Mouse (Mus musculus): ENCODE data around the gene Klhl5. TPM values are rescaled to one million over a fixed set of nuclear protein-coding genes. Genes with fewer than 3 reads are reported as not detected.
"Not testable (repeated sequence)": the region's sequence is repeated elsewhere in the genome, so short reads cannot be mapped to it uniquely, and the experiment has no call there.

The Klhl5 gene
- total RNA-seq, 2 experiments from 2014 or later: 6.4 to 22.2 TPM

DNA sequence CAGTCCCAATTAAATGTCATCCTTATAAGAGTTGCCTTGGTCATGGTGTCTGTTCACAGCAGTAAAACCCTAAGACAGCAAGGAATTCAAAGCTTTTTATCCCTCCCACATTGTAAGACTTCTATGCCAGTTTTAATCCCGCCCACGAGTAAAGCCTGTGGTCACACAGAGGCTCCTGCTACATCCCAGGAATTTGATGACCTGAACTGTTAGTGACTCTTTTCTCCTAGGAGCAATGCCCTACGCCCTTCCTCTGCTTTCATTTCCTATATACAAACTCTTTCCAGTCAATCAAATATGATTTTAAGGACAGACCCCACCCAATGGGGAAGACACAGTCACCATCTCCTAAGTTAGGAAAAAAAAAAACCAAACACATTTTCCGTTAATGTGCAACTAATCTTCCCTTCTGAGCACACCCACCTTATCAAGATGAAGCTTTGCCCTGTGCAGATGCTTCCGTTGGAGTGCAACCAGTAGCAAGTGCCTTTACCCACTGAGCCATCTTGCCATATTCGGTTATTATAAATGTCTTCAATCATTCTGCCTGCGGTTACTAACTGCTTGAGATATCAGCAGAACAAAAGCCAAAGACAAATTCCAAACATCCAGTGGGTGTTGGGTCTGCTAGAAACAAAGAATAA is 12.3 kb upstream of the Klhl5 start:
- ATAC-seq (replicated peaks; ENCODE audit: low FRiP score, poor library complexity, severe bottlenecking): no peak

DNA sequence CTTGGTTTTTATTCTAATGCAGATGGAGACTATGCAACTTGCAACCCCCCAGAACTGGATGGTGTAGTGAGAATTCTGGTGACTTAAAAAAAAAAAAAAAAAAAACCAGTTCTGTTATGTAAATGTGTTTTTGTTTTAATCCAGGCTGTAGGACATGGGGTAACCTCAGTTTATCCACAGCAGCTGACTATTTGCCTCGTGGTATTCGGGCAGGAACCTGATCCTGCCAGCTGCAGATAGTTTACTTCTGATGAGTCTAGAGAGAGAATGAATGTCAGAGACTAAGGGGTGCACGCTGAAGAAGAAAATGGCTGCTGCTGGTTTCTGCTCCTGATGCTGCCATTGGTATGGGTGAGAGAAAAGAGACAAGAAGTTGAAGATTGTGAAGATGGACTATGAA is 11.3 kb upstream of the Klhl5 start:
- ATAC-seq (replicated peaks; ENCODE audit: low FRiP score, poor library complexity, severe bottlenecking): no peak

DNA sequence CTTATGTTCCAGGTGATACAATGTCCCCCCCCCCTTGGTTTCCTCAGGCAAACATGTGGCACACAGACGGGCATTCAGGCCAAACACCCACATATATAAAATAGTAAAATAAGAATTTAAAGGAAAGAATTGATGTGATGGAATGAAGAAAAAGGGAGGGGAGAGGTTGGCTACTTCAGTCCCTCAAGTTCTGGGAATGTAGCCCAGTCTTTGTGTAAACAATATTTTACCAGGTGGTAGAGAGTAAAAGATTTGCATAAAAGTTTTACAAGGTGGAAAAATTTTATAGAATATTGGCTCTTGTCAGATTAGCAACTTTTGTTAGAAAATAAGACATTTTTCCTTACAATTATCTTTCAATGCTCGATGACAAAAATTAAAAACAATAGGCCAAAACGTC is 10.5 kb upstream of the Klhl5 start:
- no peak for ATAC-seq (replicated peaks; ENCODE audit: low FRiP score, poor library complexity, severe bottlenecking)

DNA sequence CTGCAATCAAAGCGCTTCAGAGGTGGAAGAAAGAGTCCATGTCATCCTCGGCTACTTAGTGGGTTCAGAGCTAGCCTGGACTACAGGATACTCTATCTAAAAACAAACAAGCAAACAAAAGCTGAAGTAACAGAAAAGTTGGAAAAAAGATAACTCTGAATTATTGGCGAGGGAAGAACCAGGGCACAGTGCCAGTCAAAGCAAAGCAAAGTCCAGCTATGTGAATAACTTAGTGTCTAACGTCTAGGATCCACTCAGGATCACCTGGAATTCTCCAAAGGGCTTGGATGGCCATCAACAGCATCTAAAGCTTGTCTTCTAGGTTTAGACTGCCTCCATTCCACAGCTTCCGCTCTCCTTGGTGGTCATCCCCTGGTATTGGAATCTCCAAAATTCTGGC is 9.9 kb upstream of the Klhl5 start:
- ATAC-seq (replicated peaks; ENCODE audit: low FRiP score, poor library complexity, severe bottlenecking): no peak

DNA sequence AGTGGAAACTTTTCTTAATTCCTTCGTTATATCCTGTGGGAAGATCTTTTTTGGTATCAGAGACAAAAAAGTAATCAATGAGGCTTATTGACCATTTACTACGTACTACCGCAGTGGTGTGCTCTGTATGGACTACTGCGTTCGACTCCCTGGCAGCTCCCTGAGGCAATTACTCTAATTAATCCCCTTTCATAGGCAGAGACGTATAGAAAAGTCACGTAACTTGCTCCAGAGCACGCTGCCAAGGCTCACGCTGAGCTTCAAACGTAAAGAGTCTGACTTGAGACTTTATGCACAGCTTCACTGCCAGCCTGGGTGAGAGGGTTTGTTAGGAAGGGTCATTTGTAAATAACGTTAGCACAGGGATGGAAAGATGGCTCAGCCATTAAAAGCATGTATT is 7.3 kb upstream of the Klhl5 start:
- ATAC-seq (replicated peaks; ENCODE audit: low FRiP score, poor library complexity, severe bottlenecking): no peak

DNA sequence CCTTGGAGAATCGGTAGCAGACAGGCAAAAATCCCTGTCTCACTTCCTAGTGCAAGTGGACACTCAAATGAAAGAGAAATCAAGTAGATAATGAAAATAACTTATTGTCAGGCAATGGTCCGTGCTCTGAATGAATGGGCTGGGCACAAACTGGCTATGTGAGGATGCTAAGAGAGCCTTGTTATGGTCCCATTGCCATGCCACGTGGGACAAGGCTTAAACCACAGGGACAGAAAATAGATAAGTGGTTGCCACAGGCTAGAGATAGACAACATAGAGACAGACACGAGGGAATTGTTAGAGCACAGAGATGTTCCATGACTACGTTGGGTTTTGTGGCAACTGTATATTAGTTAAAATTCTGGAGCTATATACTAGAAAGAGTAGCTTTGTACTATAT is 6.1 kb upstream of the Klhl5 start:
- no peak for ATAC-seq (replicated peaks; ENCODE audit: low FRiP score, poor library complexity, severe bottlenecking)

DNA sequence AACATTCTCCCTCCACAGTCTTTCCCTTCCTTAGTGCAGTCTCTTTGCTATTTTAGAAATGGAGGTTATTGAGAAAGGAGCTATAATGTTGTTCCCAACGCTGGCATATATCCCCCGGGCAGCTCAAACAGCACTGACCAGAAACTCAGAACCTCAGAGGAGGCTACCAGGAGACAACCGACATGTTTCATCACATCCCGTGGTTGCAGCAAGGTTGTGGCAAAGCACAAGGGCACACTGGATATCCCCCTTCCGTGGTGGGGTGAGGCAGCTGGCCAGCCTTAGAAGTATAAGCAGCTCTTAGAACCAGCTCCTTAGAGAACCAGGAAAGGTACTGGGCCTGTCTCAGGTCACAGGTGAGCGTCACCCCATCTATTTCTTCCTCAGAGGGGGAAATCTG is 5.7 kb upstream of the Klhl5 start:
- no peak for ATAC-seq (replicated peaks; ENCODE audit: low FRiP score, poor library complexity, severe bottlenecking)

DNA sequence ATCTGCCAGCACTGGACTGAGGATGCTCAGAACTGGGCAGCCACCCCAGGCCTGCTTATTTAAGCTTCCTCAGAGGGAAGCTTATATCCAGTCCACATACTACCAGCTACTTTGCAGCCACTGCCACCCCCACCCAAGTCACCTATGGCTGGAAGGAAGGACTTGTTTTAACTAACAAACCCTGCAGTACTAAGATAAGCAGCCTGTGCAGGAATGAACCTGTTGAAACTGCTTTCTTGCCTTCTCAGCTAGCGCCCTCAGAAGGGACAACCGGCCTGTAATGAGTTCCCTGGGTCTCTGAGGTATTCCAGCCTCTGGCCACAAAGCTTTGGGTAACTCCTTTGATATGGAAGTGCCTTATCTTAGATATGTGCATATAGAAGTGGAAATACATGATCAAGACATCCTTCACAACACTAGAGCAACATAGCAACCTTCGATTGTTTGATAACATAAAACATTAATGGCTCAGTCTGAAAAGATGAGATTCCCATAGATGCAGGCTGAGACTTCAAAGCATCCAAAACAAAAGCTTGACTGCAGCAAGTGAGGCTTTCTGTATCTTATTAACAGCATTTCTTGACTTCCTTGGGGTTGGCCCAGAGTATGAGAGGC is 5.2 kb upstream of the Klhl5 start:
- no peak for ATAC-seq (replicated peaks; ENCODE audit: low FRiP score, poor library complexity, severe bottlenecking)

DNA sequence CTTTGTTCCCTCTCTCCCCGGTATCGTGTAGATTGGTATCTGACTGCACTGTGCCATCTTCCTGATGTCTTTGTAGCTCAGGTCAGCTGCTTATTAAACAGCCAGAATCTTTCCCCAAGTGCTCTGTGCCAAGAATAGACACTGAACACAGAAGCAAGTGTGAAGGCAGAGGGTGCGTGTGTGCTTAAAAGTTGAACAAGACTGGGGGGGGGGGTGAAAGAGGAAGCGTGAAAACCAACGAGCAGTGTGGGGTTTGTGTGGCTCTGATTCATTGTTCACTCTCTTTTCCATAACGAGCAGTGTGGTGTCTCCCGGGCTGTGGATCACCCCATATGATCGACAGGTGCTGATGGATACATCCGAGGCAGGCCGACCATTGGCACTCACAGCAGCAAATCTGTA is 4.7 kb upstream of the Klhl5 start:
- ATAC-seq (replicated peaks; ENCODE audit: low FRiP score, poor library complexity, severe bottlenecking): no peak

DNA sequence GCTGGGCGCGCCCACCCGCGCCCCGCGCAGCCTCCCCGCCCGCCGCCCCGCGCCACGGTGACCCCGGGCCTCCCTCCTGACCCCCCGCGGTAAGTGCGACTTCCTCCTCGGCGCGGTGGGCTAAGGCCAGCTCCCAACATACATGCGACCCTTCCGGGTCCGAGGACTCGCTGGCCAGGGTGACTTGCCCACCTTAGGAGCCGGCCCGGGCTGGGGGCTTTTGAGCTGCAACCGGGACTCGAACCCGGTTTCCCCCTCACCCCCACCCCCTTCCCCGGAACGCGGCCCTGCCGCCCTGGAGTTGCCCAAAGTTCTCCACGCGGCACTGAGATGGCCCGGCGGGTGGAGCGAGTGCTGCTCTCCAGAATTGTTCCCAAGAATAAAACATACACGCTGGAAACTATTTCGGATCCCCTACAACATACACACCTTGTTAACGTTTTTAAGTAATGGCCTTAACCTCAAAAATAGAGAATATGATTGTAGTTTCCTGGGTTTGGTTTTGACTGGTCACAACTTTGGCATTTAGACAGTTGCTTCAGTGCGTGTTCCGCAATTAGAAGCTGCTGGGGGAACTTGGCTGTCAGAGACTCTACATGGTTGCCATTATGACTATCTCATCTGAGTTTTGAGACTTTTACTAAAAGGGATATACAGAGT is 564 bp downstream of the Klhl5 start:
- ATAC-seq (replicated peaks; ENCODE audit: low FRiP score, poor library complexity, severe bottlenecking): no peak

DNA sequence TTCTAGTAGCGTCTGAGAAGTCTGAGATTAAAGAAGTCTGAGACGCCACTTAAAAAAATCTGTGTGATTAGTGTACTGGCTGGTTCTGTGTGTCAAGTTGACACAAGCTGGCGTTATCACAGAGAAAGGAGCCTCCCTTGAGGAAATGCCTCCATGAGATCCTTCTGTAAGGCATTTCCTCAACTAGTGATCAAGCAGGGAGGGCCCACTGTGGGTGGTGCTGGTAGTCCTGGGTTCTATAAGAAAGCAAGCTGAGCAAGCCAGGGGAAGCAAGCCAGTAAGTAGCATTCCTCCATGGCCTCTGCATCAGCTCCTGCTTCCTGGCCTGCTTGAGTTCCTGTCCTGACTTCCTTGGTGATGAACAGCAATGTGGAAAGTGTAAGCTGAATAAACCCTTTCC is 4.9 kb downstream of the Klhl5 start:
- not testable (repeated sequence) for ATAC-seq (replicated peaks; ENCODE audit: low FRiP score, poor library complexity, severe bottlenecking)

DNA sequence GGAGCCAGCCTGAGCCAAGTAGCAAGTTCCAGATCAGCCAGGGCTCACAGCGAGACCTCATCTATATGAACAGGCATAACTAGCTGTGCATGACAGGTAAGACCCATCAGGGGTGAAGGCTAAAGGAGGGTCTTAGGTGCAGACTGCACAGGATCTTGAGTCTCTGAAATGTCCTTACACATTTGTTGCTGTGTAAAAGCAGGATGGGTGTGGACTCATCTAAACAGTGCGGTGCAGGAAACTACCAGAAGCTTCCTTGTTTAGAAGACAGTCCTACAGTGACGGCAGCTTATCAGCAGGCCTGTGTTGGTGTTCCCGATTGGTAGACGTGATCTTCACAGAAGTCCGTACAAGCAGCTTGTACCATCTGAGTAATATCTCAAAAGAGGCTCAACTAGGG is 6.0 kb downstream of the Klhl5 start:
- no peak for ATAC-seq (replicated peaks; ENCODE audit: low FRiP score, poor library complexity, severe bottlenecking)

DNA sequence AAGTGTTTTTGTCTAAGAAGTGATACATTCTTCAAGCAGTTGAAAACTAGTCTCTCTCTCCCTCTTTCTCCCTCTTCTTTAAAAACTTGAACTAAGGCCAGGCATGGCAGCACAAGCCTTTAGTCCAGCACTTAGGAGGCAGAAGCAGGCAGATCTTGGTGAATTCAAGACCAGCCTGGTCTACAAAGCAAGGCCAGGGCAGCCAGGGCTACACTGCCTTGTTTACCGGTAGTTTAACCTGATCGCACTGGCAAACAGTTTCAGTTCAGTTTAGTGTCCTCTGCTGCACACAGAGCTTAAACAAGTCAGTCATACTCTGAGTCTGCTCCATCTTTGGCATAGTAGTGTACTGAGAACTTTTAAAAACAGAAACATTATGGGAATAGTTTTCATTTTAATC is 9.4 kb downstream of the Klhl5 start:
- ATAC-seq (replicated peaks; ENCODE audit: low FRiP score, poor library complexity, severe bottlenecking): no peak

DNA sequence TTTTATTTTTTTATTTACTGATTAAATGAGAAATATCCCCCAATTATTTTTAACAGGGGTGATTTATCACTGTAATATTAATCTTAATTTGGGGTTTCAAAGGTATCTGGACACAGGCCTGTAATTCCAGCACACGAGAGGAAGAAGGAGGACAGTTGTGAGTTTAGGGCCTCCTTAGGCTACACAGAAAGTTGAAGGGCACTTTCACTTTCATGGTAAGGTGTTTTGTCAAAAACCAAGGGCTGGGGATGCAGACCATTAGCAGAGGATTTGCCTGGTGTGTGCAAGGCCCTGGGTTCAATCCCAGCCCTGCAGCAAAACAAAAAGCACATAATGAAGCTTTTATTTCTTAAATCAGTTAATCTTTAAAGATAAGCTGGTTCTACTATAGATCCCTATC is 12.2 kb downstream of the Klhl5 start:
- no peak for ATAC-seq (replicated peaks; ENCODE audit: low FRiP score, poor library complexity, severe bottlenecking)

DNA sequence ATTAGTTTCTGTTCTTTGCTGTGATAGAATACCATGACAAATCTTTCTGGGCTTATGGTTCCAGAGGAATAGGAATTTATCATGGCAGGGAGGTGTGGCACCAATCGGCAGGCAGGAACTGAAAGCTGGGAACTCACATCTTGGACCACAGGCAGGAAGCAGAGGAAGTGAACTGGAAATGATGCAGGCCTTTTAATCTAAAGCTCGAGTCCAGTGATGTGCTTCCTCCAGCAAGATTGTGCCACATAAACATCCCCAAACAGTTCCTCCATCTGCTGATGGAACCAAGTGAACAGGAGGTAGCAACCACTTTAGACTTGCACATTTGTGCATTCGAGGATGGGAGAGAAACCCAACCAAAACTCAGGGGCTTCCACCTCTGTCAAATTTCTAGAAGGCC is 12.6 kb downstream of the Klhl5 start:
- no peak for ATAC-seq (replicated peaks; ENCODE audit: low FRiP score, poor library complexity, severe bottlenecking)

DNA sequence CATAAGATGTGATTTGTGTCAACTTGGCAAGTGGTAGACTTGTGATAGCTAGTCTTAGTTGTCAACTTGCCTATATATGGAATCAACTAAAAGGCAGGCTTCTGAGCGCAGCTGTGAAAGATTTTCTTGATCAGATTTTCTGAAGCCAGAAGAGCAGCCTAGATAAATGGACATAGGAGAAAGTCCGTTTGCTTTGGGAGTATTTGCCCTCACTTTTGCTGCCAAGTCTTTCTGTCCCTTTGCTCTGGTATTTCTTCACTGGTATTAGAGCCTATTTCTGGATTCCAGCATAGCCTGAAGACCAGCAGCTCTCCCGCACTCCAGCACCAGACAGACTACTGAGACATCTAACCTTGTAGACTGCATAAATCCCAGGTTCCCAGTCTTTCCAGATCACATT is 15.3 kb downstream of the Klhl5 start:
- ATAC-seq (replicated peaks; ENCODE audit: low FRiP score, poor library complexity, severe bottlenecking): no peak

DNA sequence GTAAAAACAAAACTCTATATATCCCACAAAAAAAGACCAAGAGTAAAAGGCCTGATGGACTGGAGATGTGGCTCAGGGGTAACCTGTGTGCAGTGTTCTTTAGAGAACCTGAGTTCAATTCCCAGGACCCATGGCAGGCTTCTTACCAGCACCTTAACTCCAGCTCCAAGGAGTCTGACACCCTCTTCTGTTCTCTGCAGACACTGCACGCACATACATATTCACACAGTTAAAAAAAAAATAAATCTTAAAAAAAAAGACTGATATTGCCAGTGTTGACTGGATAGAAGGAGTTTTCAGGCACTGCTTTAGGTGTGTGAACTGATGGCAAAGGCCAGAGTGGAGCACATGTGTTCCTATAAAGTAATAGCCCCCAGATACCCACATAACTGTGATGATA is 18.8 kb downstream of the Klhl5 start:
- ATAC-seq (replicated peaks; ENCODE audit: low FRiP score, poor library complexity, severe bottlenecking): no peak

DNA sequence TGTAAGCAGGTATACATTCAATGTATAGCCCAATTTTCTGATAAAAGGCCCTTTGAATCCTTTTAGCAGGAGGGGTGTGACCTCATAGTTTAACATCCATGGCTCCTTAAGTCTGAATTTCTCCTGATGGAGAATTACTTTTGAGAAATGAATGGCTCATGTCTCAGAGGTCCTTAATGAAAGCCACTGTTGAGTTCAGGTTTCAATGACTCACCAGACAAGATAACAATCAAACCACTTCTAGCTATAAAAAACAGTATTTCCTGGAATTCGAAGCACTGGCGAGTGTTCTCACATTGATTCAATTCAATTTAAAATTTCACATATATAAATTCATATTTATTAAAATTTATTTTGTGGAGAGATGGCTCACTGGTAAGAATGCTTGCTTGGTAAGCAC is 21.1 kb downstream of the Klhl5 start:
- ATAC-seq (replicated peaks; ENCODE audit: low FRiP score, poor library complexity, severe bottlenecking): no peak

DNA sequence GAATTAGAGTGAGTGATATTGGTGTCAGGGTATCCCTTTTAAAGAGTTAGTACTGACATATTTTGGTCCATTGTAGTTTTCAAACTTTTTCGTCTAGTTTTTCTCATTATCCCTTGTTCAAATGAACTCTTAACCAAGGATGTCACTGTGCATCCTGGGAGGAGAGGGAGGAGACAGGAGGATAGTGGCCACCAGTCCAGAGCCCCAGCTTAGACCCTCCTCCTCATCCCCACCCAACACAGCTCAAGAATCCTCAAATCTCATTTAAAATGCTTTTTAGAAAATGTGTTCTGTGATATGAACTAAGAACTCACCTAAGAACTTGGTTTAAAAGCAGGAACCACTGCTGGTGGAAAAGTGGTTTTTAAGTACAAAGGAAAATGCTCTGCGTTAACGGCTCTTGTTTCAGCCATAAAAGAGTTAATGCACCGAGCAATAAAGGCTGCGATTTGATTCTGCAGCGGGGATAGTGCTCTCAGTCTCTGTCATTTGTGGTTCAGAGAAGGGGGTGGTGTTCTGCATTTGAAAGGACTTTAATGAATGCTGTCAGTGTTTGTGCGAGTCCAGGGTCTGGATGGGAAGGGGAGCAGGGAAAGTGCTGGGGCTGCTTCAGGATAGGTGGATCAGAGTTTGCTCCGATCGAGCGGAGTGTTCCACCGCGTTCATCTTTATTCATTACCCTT is 23.3 kb downstream of the Klhl5 start:
- ATAC-seq (replicated peaks; ENCODE audit: low FRiP score, poor library complexity, severe bottlenecking): no peak

DNA sequence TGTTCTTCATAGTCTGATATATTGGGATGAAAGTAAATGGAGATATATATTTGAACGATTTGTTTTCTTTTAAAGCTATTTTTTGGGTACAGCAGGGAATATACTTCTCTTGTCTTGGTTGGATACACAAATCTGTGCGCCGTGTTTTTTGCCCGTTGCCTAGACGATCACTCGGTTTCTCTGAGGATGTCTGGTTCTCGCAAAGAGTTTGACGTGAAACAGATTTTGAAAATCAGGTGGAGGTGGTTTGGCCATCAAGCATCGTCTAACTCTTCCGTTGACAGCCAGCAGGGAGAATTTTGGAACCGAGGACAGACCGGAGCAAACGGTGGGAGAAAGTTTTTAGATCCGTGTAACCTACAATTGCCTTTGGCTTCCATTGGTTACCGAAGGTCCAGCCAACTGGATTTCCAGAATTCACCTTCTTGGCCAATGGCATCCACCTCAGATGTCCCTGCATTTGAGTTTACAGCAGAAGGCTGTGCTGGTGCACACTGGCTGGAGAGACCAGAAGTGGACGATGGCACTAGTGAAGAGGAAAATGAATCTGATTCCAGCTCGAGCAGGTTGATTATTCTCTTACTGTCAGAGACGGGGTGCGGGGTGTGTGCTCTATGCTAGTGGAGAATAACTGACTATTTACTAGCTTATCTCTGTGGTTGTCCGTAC is 24.0 kb downstream of the Klhl5 start:
- no peak for ATAC-seq (replicated peaks; ENCODE audit: low FRiP score, poor library complexity, severe bottlenecking)

DNA sequence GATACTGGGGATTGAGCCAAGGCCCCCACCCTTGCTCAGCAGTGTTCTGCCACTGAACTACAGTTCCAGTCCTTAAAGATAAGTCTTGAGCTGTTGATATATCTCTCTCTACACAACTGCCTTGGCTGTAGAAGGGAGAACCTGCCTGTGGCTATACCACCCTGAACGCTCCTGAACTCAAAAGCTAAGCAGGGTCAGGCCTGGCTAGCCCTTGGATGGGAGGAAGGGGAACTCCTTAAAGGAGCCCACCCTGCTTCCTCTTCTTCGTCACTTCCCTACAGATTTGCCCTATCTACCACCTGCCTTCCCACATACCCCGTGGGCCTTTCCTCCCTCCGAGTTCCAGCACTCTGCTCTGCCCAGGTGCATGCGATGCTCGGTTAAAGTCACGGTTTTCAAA is 28.8 kb downstream of the Klhl5 start:
- no peak for ATAC-seq (replicated peaks; ENCODE audit: low FRiP score, poor library complexity, severe bottlenecking)
